Mouse (Mus musculus): ENCODE data around the gene Rad51b.

- TF ChIP-seq CTCF (IDR thresholded peaks at IDR 0.05; ENCODE audit: insufficient read depth, low read length) (no peak), POLR2A (IDR thresholded peaks at IDR 0.05; ENCODE audit: borderline replicate concordance, extremely low read depth, low read depth, low read length) (no peak)
Measured at GRCm38 (mm10) chr12:79756352-79756751, 459.3 kb downstream of the Rad51b start.
